Mouse (Mus musculus): ENCODE measurements at regions not wholly inside any gene's neighbourhood (a gene's known extent, or its start where the extent isn't known, plus 50 kb on each side); places are given as distances from the start of the nearest gene placed in this dataset.
"Not testable (repeated sequence)": the region's sequence is repeated elsewhere in the genome, so short reads cannot be mapped to it uniquely, and the experiment has no call there.

- H3K36me3 ChIP-seq; H3K27ac ChIP-seq; DNase-seq (ENCODE audit: low spot score); H3K9me3 ChIP-seq; H3K4me1 ChIP-seq; H3K4me3 ChIP-seq; H3K27me3 ChIP-seq (ENCODE audit: insufficient read depth, poor library complexity, severe bottlenecking): not testable (repeated sequence)
- WGBS: 36% methylated on average over 2 of the region's 2 CpGs
These were observed 211.6 kb downstream of the Rab10 start for GRCm38 (mm10) chr12:3098175-3098574.

GRCm38 (mm10) chr12:3094509-3094908, 215.3 kb downstream of the Rab10 start:
- DNase-seq (ENCODE audit: low spot score): no peak
- Histone ChIP-seq H3K9me3 (no peaks in the 10 kb centered on the region), H3K4me3 (no peak overlapping the region), H3K27me3 (ENCODE audit: insufficient read depth, poor library complexity, severe bottlenecking) (no peaks in the 10 kb centered on the region), H3K4me1 (no peaks in the 10 kb centered on the region), H3K27ac (no peak overlapping the region), H3K36me3 (no peaks in the 10 kb centered on the region)
- 90% methylated on average over 5 of the region's 5 CpGs for WGBS

DNA sequence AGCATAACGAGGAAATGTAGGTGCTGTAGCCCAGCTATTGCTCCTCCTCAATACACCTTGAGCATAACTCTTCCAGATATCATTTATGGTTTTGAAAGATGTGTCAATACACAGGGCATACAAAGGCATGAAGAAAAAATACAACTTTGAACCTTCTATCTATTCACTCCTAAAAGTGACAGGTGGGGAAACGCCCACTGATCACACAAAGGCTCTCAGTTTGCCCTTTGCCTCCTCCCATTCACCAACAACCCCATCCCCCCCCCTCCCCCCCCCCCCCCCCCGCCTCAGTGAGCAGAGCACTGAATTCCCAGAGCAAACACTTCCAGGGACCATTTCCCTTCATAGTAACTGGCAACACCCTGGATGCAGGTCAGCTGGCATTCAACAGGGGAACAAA, 216.8 kb downstream of the Rab10 start:
- not testable (repeated sequence) for H3K27ac ChIP-seq; H3K27me3 ChIP-seq (ENCODE audit: insufficient read depth, poor library complexity, severe bottlenecking); H3K4me1 ChIP-seq; H3K4me3 ChIP-seq; DNase-seq (ENCODE audit: low spot score); H3K9me3 ChIP-seq; H3K36me3 ChIP-seq
- 45% methylated on average over 3 of the region's 3 CpGs for WGBS

DNA sequence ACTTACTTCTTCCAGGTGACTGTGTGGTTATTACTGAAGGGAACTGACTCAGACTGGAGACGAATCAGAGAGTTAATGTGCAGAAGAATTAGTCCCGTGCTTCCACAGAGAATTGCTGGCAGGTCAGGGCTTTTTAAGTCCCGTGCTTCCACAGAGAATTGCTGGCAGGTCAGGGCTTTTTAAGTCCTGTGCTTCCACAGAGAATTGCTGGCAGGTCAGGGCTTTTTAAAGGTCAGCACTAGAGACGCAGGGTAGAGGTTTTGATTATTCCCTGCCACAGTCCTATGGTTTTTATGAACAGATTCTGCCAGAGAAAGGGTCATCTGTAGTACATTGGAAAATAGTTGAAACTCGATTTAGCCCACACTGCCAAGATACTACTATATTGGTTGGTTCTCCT, 260.2 kb downstream of the Rab10 start:
- H3K4me1 ChIP-seq; DNase-seq (ENCODE audit: low spot score); H3K9me3 ChIP-seq; H3K36me3 ChIP-seq; H3K27me3 ChIP-seq (ENCODE audit: insufficient read depth, poor library complexity, severe bottlenecking); H3K27ac ChIP-seq; H3K4me3 ChIP-seq: not testable (repeated sequence)
- WGBS: 67% methylated on average over 5 of the region's 5 CpGs

DNA sequence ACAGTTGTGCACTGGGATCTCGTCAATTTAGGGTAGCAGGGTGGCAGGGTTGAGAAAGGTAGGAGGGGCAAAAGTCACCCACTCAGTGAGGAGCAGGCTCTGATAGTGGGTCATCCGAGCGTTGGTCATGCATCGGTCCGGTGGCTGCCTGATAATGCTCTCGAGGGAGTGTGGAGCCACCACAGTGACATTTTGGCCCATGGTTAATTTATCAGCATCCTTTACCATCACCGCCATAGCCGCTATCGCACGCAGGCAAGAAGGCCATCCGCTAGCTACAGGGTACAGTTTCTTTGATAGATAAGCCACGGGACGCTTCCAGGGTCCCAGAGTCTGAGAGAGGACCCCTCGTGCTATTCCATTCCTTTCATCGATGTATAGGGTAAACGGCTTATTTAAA, 291.3 kb downstream of the Rab10 start:
- H3K9me3 ChIP-seq: peaks cover 36% of the 10 kb centered on the region
- not testable (repeated sequence) for H3K4me1 ChIP-seq; H3K27me3 ChIP-seq (ENCODE audit: insufficient read depth, poor library complexity, severe bottlenecking); H3K4me3 ChIP-seq; H3K27ac ChIP-seq; H3K36me3 ChIP-seq
- peak; percentile 66 for DNase-seq (ENCODE audit: low spot score)
- 85% methylated on average over 16 of the region's 16 CpGs for WGBS

DNA sequence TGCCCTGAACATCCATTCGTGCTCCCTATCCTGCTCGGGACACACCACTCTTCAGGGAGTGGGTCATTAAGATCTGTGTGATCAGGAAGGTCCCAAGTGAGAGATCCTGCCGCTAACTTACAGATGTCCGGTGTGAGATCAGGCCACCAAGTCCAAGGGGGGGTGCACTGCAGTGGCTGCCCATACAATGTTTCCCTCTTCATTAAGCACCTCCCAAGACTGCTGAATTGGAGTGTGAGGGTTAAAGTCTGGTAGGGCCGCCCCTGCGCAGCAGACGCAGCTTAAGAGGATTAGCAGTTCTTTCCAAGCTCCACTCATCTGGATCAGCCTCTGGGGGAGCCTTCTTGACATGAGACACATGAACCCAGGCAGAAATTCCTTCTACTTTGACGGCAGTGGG, 293.0 kb downstream of the Rab10 start:
- not testable (repeated sequence) for H3K27me3 ChIP-seq (ENCODE audit: insufficient read depth, poor library complexity, severe bottlenecking); H3K4me1 ChIP-seq; H3K36me3 ChIP-seq; H3K4me3 ChIP-seq; H3K27ac ChIP-seq
- peaks cover 41% of the 10 kb centered on the region for H3K9me3 ChIP-seq
- 81% methylated on average over 8 of the region's 8 CpGs for WGBS
- peak; percentile 51 for DNase-seq (ENCODE audit: low spot score)

Measured in heart, embryonic 10.5 days (tissue).